Mouse (Mus musculus): ENCODE data around the gene Zfp787. TPM values are rescaled to one million over a fixed set of nuclear protein-coding genes. Genes with fewer than 3 reads are reported as not detected.

Gene Zfp787
- polyA plus RNA-seq, 1 experiment: 54.2 TPM

- WGBS: 60% methylated on average over 8 of the region's 8 CpGs
- no peaks in the 10 kb centered on the region for H3K27me3 ChIP-seq (replicated peaks; ENCODE audit: control insufficient read depth, insufficient read depth, low read length)
- peak overlapping the region; percentile 92 for H3K27ac ChIP-seq (ENCODE audit: insufficient read depth, low read depth, low read length)
- peak; percentile 85 for DNase-seq
- H3K4me3 ChIP-seq (ENCODE audit: insufficient read depth, low read depth, low read length): no peak overlapping the region
- no peaks in the 10 kb centered on the region; the same call in 1 of the 2 replicates for H3K36me3 ChIP-seq (ENCODE audit: control insufficient read depth, insufficient read depth, low read length)
- TF ChIP-seq POLR2A (IDR thresholded peaks at IDR 0.05; ENCODE audit: low read depth, low read length): no peak
- TF ChIP-seq CTCF (conservative IDR thresholded peaks at IDR 0.05; ENCODE audit: insufficient read depth, insufficient read length, low read depth, low read length): no peak
- peaks cover 12% of the 10 kb centered on the region; the same call in 1 of the 2 replicates for H3K4me1 ChIP-seq (ENCODE audit: control insufficient read depth, insufficient read depth, low read length)
Measured at GRCm38 (mm10) chr7:6173872-6174271, 18.1 kb upstream of the Zfp787 start.

DNA sequence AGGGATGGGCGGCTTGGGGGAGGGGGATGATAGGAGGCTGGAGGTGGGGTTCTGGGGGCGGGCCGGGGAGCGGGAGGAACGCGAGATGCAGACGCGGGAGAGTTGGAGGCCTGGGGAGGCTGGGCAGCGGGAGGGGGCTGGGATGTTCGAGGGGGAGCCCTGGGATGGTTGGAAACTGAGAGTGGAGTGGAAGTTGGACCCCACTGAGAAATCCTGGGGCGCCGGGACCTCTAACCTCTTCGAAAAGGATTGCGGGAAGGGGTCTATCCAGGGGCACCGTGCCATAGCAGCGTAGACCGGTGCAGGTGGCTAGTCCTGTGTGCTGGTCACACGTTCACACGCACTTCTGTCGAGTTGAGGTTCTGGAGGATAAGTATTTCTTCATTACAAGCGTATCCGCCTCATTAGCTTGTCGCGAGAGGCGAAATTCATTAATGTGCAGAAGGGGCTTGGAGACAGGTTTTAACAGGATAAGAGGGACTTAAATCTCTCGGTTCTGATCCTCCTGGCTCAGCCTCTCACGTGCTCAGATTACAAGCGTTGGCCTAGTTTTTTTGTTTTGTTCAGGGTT lies 17.0 kb upstream of the Zfp787 start:
- 1% methylated on average over 27 of the region's 28 CpGs for WGBS
- peak overlapping the region; percentile 63 for H3K4me3 ChIP-seq (ENCODE audit: insufficient read depth, low read depth, low read length)
- no peak for DNase-seq
- TF ChIP-seq CTCF (conservative IDR thresholded peaks at IDR 0.05; ENCODE audit: insufficient read depth, insufficient read length, low read depth, low read length): no peak
- TF ChIP-seq POLR2A (IDR thresholded peaks at IDR 0.05; ENCODE audit: low read depth, low read length): no peak
- no peaks in the 10 kb centered on the region; the same call in 1 of the 2 replicates for H3K36me3 ChIP-seq (ENCODE audit: control insufficient read depth, insufficient read depth, low read length)
- H3K27ac ChIP-seq (ENCODE audit: insufficient read depth, low read depth, low read length): peak overlapping the region; percentile 92
- no peaks in the 10 kb centered on the region for H3K27me3 ChIP-seq (replicated peaks; ENCODE audit: control insufficient read depth, insufficient read depth, low read length)
- peaks cover 12% of the 10 kb centered on the region; the same call in 1 of the 2 replicates for H3K4me1 ChIP-seq (ENCODE audit: control insufficient read depth, insufficient read depth, low read length)

GRCm38 (mm10) chr7:6172006-6172649 lies 16.3 kb upstream of the Zfp787 start, which contains the start of gene Zfp444:
Gene Zfp444 (plus strand): TSS chr7:6172226.
- DNase-seq: peak; percentile 99
- H3K4me3 ChIP-seq (ENCODE audit: insufficient read depth, low read depth, low read length): peak within 1 kb of the TSS; percentile 63
- H3K36me3 ChIP-seq (ENCODE audit: control insufficient read depth, insufficient read depth, low read length): no peaks in the 10 kb centered on the region; the same call in 1 of the 2 replicates
- peaks cover 12% of the 10 kb centered on the region; the same call in 1 of the 2 replicates for H3K4me1 ChIP-seq (ENCODE audit: control insufficient read depth, insufficient read depth, low read length)
- no peaks in the 10 kb centered on the region for H3K27me3 ChIP-seq (replicated peaks; ENCODE audit: control insufficient read depth, insufficient read depth, low read length)
- H3K27ac ChIP-seq (ENCODE audit: insufficient read depth, low read depth, low read length): peak within 1 kb of the TSS; percentile 92
- WGBS: 1% methylated on average over 37 of the region's 37 CpGs
- TF ChIP-seq POLR2A (IDR thresholded peaks at IDR 0.05; ENCODE audit: low read depth, low read length) (peak; percentile 13), CTCF (conservative IDR thresholded peaks at IDR 0.05; ENCODE audit: insufficient read depth, insufficient read length, low read depth, low read length) (no peak)

DNA sequence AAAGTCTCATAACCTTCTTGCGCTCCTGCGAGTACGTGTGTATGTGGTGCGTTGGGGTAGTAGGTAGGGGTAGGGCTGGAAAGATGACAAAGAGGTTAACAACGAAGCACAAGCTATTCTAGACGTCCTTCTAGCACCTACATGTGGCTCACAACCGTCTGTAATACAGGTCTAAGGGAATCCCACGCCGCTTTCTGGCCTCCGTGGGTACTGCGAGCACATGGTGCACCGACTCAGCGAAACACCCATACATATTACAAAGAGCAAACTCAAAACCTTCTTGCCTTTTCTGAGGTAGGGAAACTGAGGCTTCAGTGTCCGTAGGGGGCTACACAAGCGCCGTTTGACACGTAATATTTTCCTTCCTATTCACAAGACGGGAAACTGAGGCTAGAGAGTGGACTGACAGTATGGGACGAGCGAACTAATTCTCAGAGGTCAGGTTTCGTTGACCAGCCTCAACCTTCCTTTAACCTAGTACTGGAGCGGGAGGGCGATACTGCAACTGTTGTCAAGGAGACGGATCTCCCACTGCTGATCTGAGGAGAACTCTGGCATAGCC lies 15.7 kb upstream of the Zfp787 start:
- peak; percentile 88 for DNase-seq
- WGBS: 1% methylated on average over 24 of the region's 24 CpGs
- TF ChIP-seq CTCF (conservative IDR thresholded peaks at IDR 0.05; ENCODE audit: insufficient read depth, insufficient read length, low read depth, low read length): peak; percentile 72
- no peak for TF ChIP-seq POLR2A (IDR thresholded peaks at IDR 0.05; ENCODE audit: low read depth, low read length)
- H3K36me3 ChIP-seq (ENCODE audit: control insufficient read depth, insufficient read depth, low read length): no peaks in the 10 kb centered on the region; the same call in 1 of the 2 replicates
- H3K4me3 ChIP-seq (ENCODE audit: insufficient read depth, low read depth, low read length): peak overlapping the region; percentile 63
- H3K27ac ChIP-seq (ENCODE audit: insufficient read depth, low read depth, low read length): peak overlapping the region; percentile 88
- H3K27me3 ChIP-seq (replicated peaks; ENCODE audit: control insufficient read depth, insufficient read depth, low read length): no peaks in the 10 kb centered on the region
- H3K4me1 ChIP-seq (ENCODE audit: control insufficient read depth, insufficient read depth, low read length): peaks cover 12% of the 10 kb centered on the region; the same call in 1 of the 2 replicates

DNA sequence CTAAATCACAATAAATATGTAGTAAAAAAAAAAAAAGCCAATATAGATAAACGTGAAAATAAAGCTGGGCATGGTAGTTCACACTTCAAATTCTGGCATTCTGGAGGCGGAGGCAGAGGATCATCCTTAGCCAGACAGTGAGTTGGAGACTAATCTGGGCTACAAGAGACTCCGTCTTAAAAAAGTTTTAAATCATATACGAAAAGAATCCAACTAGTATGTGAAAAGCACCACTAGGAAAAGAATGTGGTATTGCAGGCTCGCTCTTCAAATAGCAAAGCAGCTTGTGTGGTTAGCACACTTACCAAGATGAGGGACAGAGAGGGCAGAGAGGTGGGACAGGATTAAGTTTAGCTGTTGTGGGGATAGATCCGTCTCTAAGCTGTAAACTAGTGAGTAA lies 15.1 kb upstream of the Zfp787 start:
- H3K27ac ChIP-seq (ENCODE audit: insufficient read depth, low read depth, low read length): peak overlapping the region; percentile 88
- 45% methylated on average over 6 of the region's 6 CpGs for WGBS
- H3K36me3 ChIP-seq (ENCODE audit: control insufficient read depth, insufficient read depth, low read length): no peaks in the 10 kb centered on the region; the same call in 1 of the 2 replicates
- TF ChIP-seq CTCF (conservative IDR thresholded peaks at IDR 0.05; ENCODE audit: insufficient read depth, insufficient read length, low read depth, low read length): no peak
- TF ChIP-seq POLR2A (IDR thresholded peaks at IDR 0.05; ENCODE audit: low read depth, low read length): no peak
- H3K4me1 ChIP-seq (ENCODE audit: control insufficient read depth, insufficient read depth, low read length): peaks cover 12% of the 10 kb centered on the region; the same call in 1 of the 2 replicates
- no peaks in the 10 kb centered on the region for H3K27me3 ChIP-seq (replicated peaks; ENCODE audit: control insufficient read depth, insufficient read depth, low read length)
- no peak overlapping the region for H3K4me3 ChIP-seq (ENCODE audit: insufficient read depth, low read depth, low read length)
- no peak for DNase-seq

DNA sequence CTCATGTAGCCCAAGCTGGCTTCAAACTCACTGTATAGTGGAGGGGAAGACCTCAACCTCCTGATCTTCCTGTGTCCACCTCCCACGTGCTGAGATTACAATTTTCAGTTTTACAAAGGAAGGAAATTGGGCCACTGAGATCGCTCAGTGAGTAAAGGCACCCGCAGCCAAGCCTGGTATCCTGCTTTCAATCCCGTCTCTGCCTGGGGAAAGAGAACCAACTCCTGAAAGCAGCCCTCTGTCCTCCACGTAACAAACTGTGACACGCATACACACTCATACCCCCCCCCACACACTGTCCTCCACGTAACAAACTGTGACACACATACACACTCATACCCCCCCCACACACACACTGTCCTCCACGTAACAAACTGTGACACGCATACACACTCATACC lies 14.6 kb upstream of the Zfp787 start:
- Histone ChIP-seq H3K36me3 (ENCODE audit: control insufficient read depth, insufficient read depth, low read length) (no peaks in the 10 kb centered on the region), H3K27ac (ENCODE audit: insufficient read depth, low read depth, low read length) (no peak overlapping the region), H3K4me1 (ENCODE audit: control insufficient read depth, insufficient read depth, low read length) (peaks cover 12% of the 10 kb centered on the region; the same call in 1 of the 2 replicates), H3K4me3 (ENCODE audit: insufficient read depth, low read depth, low read length) (no peak overlapping the region), H3K27me3 (replicated peaks; ENCODE audit: control insufficient read depth, insufficient read depth, low read length) (no peaks in the 10 kb centered on the region)
- 66% methylated on average over 9 of the region's 9 CpGs for WGBS
- no peak for DNase-seq
- no peak for TF ChIP-seq CTCF (conservative IDR thresholded peaks at IDR 0.05; ENCODE audit: insufficient read depth, insufficient read length, low read depth, low read length)
- no peak for TF ChIP-seq POLR2A (IDR thresholded peaks at IDR 0.05; ENCODE audit: low read depth, low read length)

GRCm38 (mm10) chr7:6169403-6169802 lies 13.6 kb upstream of the Zfp787 start:
- TF ChIP-seq POLR2A (IDR thresholded peaks at IDR 0.05; ENCODE audit: low read depth, low read length): no peak
- no peak for TF ChIP-seq CTCF (conservative IDR thresholded peaks at IDR 0.05; ENCODE audit: insufficient read depth, insufficient read length, low read depth, low read length)
- Histone ChIP-seq H3K4me1 (ENCODE audit: control insufficient read depth, insufficient read depth, low read length) (peaks cover 12% of the 10 kb centered on the region; the same call in 1 of the 2 replicates), H3K27ac (ENCODE audit: insufficient read depth, low read depth, low read length) (peak overlapping the region; percentile 65), H3K27me3 (replicated peaks; ENCODE audit: control insufficient read depth, insufficient read depth, low read length) (no peaks in the 10 kb centered on the region), H3K4me3 (ENCODE audit: insufficient read depth, low read depth, low read length) (no peak overlapping the region), H3K36me3 (ENCODE audit: control insufficient read depth, insufficient read depth, low read length) (no peaks in the 10 kb centered on the region)
- WGBS: 48% methylated on average over 3 of the region's 3 CpGs
- peak; percentile 93 for DNase-seq

Data from kidney, adult 2 months (tissue).